Mouse (Mus musculus): ENCODE measurements at regions not wholly inside any gene's neighbourhood (a gene's known extent, or its start where the extent isn't known, plus 50 kb on each side); places are given as distances from the start of the nearest gene placed in this dataset.

DNA sequence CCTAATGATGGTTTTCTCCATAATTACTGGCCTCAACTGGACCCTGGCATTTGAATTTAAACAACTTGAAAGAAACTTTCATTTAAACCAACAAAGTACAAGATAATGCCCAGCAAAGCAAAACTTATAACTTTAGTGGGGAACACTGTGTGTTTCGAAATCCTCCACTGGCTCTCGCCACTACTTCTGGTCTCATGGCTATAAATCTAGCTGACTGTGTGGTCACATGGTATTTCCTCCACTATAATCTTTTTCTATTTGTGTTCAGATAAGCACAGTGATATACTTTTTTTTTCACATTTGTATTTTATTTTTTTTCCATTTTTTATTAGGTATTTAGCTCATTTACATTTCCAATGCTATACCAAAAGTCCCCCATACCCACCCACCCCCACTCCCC lies 62.6 kb upstream of the Gm21897 start:
- Histone ChIP-seq H3K4me3 (replicated peaks; ENCODE audit: low read length) (no peak overlapping the region), H3K4me1 (replicated peaks; ENCODE audit: low read depth, low read length) (no peaks in the 10 kb centered on the region), H3K27me3 (ENCODE audit: insufficient read depth, low read length) (no peaks in the 10 kb centered on the region), H3K36me3 (ENCODE audit: insufficient read depth, low read length) (no peaks in the 10 kb centered on the region), H3K9me3 (ENCODE audit: low read length) (no peaks in the 10 kb centered on the region)
- TF ChIP-seq NANOG (IDR thresholded peaks at IDR 0.05; ENCODE audit: borderline replicate concordance, low read length) = no peak
- TF ChIP-seq POU5F1 (IDR thresholded peaks at IDR 0.05; ENCODE audit: borderline replicate concordance, low read length) = no peak
- no peak for TF ChIP-seq CTCF (conservative IDR thresholded peaks at IDR 0.05; ENCODE audit: low read length)

DNA sequence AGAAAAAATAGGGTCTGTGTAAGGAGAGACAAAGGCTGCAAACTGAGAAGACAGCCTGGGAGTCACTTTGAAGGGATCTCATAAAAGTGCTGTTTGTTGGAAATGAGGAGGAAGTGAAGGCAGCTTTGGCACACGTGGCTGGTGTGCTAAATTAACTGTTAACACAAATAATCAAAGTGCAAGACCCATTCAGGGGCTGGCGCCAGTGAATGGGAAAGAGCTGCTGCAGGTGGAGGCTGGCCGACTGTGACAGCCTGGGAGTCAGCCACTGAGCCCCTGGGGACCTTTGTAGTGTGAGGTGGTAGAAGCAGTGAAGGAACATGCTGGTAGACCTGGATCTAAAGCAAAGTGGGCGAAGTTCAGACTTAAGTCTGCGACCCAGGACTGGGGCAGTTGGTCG lies 57.8 kb upstream of the Gm21897 start:
- Histone ChIP-seq H3K27me3 (ENCODE audit: insufficient read depth, low read length) (no peaks in the 10 kb centered on the region), H3K9me3 (ENCODE audit: low read length) (no peaks in the 10 kb centered on the region), H3K36me3 (ENCODE audit: insufficient read depth, low read length) (no peaks in the 10 kb centered on the region), H3K4me1 (replicated peaks; ENCODE audit: low read depth, low read length) (no peaks in the 10 kb centered on the region), H3K4me3 (replicated peaks; ENCODE audit: low read length) (no peak overlapping the region)
- TF ChIP-seq POU5F1 (IDR thresholded peaks at IDR 0.05; ENCODE audit: borderline replicate concordance, low read length) (no peak), NANOG (IDR thresholded peaks at IDR 0.05; ENCODE audit: borderline replicate concordance, low read length) (no peak), CTCF (conservative IDR thresholded peaks at IDR 0.05; ENCODE audit: low read length) (no peak)

DNA sequence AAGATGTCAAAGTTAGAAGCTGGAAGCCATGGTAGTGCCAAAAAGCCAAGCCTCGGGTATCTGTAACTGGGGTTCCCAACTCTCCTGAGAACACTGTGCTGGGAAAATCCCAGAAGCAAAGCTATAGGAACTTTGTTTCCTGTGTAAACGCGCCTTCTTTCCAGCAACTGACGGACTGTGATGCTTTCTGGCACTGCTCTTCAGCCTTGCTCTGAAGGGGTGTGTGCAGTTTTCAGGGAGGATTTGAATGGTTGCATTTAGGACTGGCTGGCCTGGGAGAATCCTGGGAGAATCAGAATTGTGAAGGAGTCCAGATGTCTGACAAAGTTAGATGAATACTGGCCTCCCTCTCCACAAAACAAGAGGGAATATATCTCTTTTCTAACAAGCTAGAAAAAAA lies 57.2 kb upstream of the Gm21897 start:
- Histone ChIP-seq H3K27me3 (ENCODE audit: insufficient read depth, low read length) (no peaks in the 10 kb centered on the region), H3K9me3 (ENCODE audit: low read length) (no peaks in the 10 kb centered on the region), H3K4me1 (replicated peaks; ENCODE audit: low read depth, low read length) (no peaks in the 10 kb centered on the region), H3K4me3 (replicated peaks; ENCODE audit: low read length) (no peak overlapping the region), H3K36me3 (ENCODE audit: insufficient read depth, low read length) (no peaks in the 10 kb centered on the region)
- no peak for TF ChIP-seq NANOG (IDR thresholded peaks at IDR 0.05; ENCODE audit: borderline replicate concordance, low read length)
- TF ChIP-seq POU5F1 (IDR thresholded peaks at IDR 0.05; ENCODE audit: borderline replicate concordance, low read length) = no peak
- no peak for TF ChIP-seq CTCF (conservative IDR thresholded peaks at IDR 0.05; ENCODE audit: low read length)
